Mouse (Mus musculus) forebrain, embryonic 15.5 days (tissue): ENCODE data around the gene Olfr1416. TPM values are rescaled to one million over a fixed set of nuclear protein-coding genes. Genes with fewer than 3 reads are reported as not detected.

Source experiments
- microRNA-seq: library from miRNA; unstranded; fragments of <30 nt; microRNA quantifications from one replicate; pipeline ENCODE4, GENCODE M21; 2016
- polyA plus RNA-seq: library from polyadenylated mRNA; unstranded; fragments of >200 nt; fragmentation: Nextera tagmentation; extraction: Ambion mirVana; gene quantifications from 2 replicates; pipeline ENCODE4 v1.2.1, GENCODE M21; 2015

The Olfr1416 gene
- polyA plus RNA-seq, 1 experiment from 2014 or later: not detected

Small RNA genes lying within 50 kb of the gene (microRNA-seq; reads per million reads assigned to microRNA genes)
- 4.2 reads per million, percentile 15 among the genes with 10 or more reads in this experiment for gene Mir6900

Other genes with a start within 250 kb of the Olfr1416 start
- 258 and 266 TPM in 2 replicates for gene Ndufa10, start 11.3 kb downstream of the Olfr1416 start, polyA plus RNA-seq
- gene Olfr1415, start 11.0 kb upstream of the Olfr1416 start, polyA plus RNA-seq: not detected in 2 replicates
- gene Olfr1414, start 33.5 kb upstream of the Olfr1416 start, polyA plus RNA-seq: not detected in 2 replicates
- not detected in 2 replicates for gene Olfr1413, start 86.2 kb upstream of the Olfr1416 start, polyA plus RNA-seq
- not detected in 2 replicates for gene Olfr1412, start 100.7 kb upstream of the Olfr1416 start, polyA plus RNA-seq
- not detected in 2 replicates for gene Olfr1411, start 109.3 kb upstream of the Olfr1416 start, polyA plus RNA-seq
- not detected in 2 replicates for gene Olfr1410, start 120.7 kb upstream of the Olfr1416 start, polyA plus RNA-seq
- not detected in 2 replicates for gene Olfr12, start 132.7 kb upstream of the Olfr1416 start, polyA plus RNA-seq
- 534 and 569 TPM in 2 replicates for gene Cops9, start 156.9 kb upstream of the Olfr1416 start, polyA plus RNA-seq
- gene Otos, start 163.7 kb upstream of the Olfr1416 start, polyA plus RNA-seq: not detected in 2 replicates